Mouse (Mus musculus) lung, embryonic 15.5 days (tissue): ENCODE results near the gene Selenof. TPM values are rescaled to one million over a fixed set of nuclear protein-coding genes. Genes with fewer than 3 reads are reported as not detected.

ENCODE experiments used
- ATAC-seq: fragments of 200-750 bp; cut with Nextera tagmentation; 2 replicates; pipeline ENCODE4 v1.8.0; 2017; ENCODE audit warnings: moderate number of reproducible peaks, borderline replicate concordance; ENCODE audit not compliant: low FRiP score, low TSS enrichment; ENCODE audit errors: extremely low read depth
- H3K27ac ChIP-seq: fragments of 300-500 bp; sonication (generic); 2 replicates; pipeline ENCODE4 v1.5.1; 2015; ENCODE audit warnings: moderate library complexity, mild to moderate bottlenecking, inconsistent platforms
- H3K27me3 ChIP-seq: fragments of 300-500 bp; sonication (generic); 2 replicates; pipeline ENCODE4 v1.6.1; 2015; ENCODE audit warnings: inconsistent platforms
- H3K36me3 ChIP-seq: fragments of 300-500 bp; sonication (generic); 2 replicates; pipeline ENCODE4 v1.6.1; 2015; ENCODE audit warnings: inconsistent platforms
- H3K4me1 ChIP-seq: fragments of 300-500 bp; sonication (generic); 2 replicates; pipeline ENCODE4 v1.6.1; 2015; ENCODE audit warnings: inconsistent platforms
- H3K4me2 ChIP-seq: fragments of 300-500 bp; sonication (generic); 2 replicates; pipeline ENCODE4 v1.6.1; 2015; ENCODE audit warnings: inconsistent platforms, mild to moderate bottlenecking, moderate library complexity
- H3K4me3 ChIP-seq: fragments of 300-500 bp; sonication (generic); 2 replicates; pipeline ENCODE4 v1.5.1; 2015; ENCODE audit warnings: mild to moderate bottlenecking, inconsistent platforms
- H3K9ac ChIP-seq: fragments of 300-500 bp; sonication (generic); 2 replicates; pipeline ENCODE4 v1.6.1; 2015; ENCODE audit warnings: inconsistent platforms
- H3K9me3 ChIP-seq: fragments of 300-500 bp; sonication (generic); 2 replicates; pipeline ENCODE4 v1.6.1; 2016; ENCODE audit warnings: inconsistent platforms
- WGBS: fragments of 180-500 bp; shearing (Covaris S2); methylation state at CpG from one replicate; pipeline ENCODE4 v1.1.7; 2015; 5-methylcytosine and 5-hydroxymethylcytosine counted together
- polyA plus RNA-seq: library from polyadenylated mRNA; unstranded; fragments of >200 nt; fragmentation: Nextera tagmentation; extraction: Ambion mirVana; gene quantifications from 2 replicates; pipeline ENCODE4 v1.2.1, GENCODE M21; 2015

The Selenof gene
- polyA plus RNA-seq, 1 experiment from 2014 or later: 738 TPM

DNA sequence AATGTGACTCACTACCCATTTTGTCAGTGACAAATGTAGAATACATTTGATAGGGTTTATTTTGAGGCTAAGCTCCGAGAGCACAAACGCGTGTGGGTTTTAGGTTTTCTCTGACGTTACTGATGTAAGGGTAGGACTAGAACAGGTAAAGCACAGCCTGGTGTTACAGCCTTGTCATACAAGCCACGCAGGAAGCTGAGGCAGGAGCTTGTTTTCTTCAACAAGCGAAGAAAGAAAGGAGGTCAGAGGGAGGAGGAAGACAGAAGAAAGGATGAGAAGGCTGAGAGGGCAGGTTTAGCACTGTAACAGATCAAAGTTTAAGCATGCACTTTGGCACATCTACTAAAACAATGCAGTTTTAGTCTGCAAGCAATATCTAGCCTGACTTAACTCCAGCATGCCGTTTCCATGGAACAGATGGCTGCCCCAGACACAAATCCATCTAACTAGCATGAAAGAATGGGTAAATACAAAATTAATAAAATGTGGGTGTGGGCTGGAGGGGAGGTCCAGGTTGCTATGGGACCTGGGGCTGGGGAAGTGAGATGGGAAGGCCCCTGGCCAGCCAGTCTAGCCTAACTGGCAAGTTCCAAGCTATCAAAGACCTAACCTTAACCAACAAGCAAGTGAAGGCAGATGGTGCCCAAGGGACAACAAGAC lies 21.8 kb upstream of the Selenof start:
- Histone ChIP-seq H3K36me3 (no peaks in the 10 kb centered on the region), H3K4me3 (no peak overlapping the region), H3K9ac (no peak overlapping the region), H3K27ac (no peak overlapping the region), H3K9me3 (no peaks in the 10 kb centered on the region), H3K4me1 (peaks cover 19% of the 10 kb centered on the region), H3K27me3 (no peaks in the 10 kb centered on the region), H3K4me2 (no peak overlapping the region)
- ATAC-seq: no peak
- 86% methylated on average over 7 of the region's 7 CpGs for WGBS

DNA sequence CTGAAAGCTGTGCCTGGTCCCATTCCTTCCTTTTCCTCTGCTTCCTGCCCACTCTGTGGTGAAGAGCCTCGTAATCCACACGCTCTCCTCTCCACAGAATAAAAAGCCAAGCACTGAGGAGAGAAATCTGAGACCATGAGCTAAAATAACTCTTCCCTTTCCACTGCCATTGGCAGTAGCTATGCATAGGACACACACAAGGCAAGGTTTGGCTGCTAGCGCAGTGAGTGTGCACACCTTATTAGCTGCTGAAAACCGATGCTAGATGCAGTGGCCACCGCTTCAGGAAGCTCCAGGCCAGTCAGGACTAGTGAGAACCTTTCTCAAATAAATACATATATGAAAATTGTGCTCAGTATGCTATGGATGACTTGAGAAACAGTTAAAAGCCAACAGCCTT lies 20.1 kb upstream of the Selenof start:
- no peak overlapping the region for H3K4me3 ChIP-seq
- H3K9ac ChIP-seq: no peak overlapping the region
- no peaks in the 10 kb centered on the region for H3K27me3 ChIP-seq
- ATAC-seq: no peak
- H3K4me1 ChIP-seq: peaks cover 21% of the 10 kb centered on the region
- no peaks in the 10 kb centered on the region for H3K36me3 ChIP-seq
- H3K9me3 ChIP-seq: no peaks in the 10 kb centered on the region
- no peak overlapping the region for H3K27ac ChIP-seq
- no peak overlapping the region for H3K4me2 ChIP-seq
- WGBS: 88% methylated on average over 5 of the region's 5 CpGs

DNA sequence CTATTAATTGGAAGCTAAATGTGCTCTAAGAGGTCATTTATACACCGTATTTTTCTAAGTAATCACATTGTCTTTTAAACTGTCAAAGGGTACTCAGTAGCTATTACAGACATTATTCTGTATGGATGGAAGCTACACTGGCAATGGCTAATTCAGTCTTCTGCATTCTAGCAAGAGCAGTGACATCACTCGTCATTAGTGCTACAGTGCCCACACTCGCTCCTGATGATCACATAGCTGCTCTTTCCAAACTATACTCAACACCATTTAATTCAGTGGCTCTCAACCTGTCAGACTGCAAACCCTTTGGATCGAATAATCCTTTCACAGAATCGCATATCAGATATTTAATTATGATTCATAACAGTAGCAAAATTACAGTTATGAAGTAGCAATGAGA lies 19.4 kb upstream of the Selenof start:
- ATAC-seq: no peak
- H3K4me2 ChIP-seq: no peak overlapping the region
- no peaks in the 10 kb centered on the region for H3K36me3 ChIP-seq
- H3K4me1 ChIP-seq: peaks cover 24% of the 10 kb centered on the region
- no peaks in the 10 kb centered on the region for H3K27me3 ChIP-seq
- 0 out of 2 replicates have a peak overlapping the region, but pooled peaks have one; percentile 16 for H3K27ac ChIP-seq
- H3K9ac ChIP-seq: no peak overlapping the region
- 83% methylated on average over 5 of the region's 5 CpGs for WGBS
- no peak overlapping the region for H3K4me3 ChIP-seq
- H3K9me3 ChIP-seq: no peaks in the 10 kb centered on the region

DNA sequence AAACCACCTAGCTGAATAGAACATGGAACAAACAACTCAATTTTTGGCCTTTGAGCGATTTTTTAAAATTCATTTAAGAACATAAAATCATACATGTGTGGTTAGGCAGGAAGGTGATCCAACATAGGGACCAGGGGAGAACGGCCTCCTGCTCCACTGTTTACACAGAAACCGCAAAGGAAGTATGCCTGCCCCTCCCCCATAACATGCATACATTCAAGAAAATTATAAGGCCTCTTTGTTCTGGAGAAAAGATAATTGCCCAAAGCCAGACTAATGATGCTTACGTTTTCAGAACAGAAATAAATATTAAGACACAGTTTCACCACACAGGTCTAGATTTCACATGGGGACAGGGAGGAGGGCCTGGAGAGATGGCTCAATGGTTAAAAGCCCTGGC lies 18.7 kb upstream of the Selenof start:
- H3K27ac ChIP-seq: no peak overlapping the region
- no peak overlapping the region for H3K9ac ChIP-seq
- H3K4me1 ChIP-seq: peaks cover 19% of the 10 kb centered on the region
- H3K36me3 ChIP-seq: no peaks in the 10 kb centered on the region
- 21% methylated on average over 4 of the region's 4 CpGs for WGBS
- no peak overlapping the region for H3K4me3 ChIP-seq
- no peak overlapping the region for H3K4me2 ChIP-seq
- no peak for ATAC-seq
- H3K27me3 ChIP-seq: no peaks in the 10 kb centered on the region
- H3K9me3 ChIP-seq: no peaks in the 10 kb centered on the region

DNA sequence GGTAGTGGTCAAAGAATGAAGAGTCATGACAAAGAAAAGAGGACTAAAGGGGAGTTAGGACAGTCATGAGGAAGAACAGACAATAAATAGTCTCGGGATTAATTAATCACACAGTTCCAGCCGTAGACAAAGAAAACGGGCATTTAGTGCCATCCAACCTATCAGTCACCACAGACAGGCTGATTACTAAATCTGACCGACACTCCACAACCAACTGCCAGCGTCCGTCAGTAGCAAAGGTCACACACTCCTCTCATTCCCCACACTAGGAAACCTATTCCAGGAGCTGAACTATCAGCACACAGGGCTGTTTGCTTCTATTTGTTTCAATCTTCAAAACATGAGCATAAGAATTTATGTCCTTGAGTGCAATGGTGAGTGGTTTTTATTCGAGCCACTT lies 16.2 kb upstream of the Selenof start:
- H3K27me3 ChIP-seq: no peaks in the 10 kb centered on the region
- H3K27ac ChIP-seq: no peak overlapping the region
- H3K36me3 ChIP-seq: no peaks in the 10 kb centered on the region
- ATAC-seq: no peak
- 55% methylated on average over 7 of the region's 7 CpGs for WGBS
- H3K4me3 ChIP-seq: no peak overlapping the region
- no peaks in the 10 kb centered on the region for H3K9me3 ChIP-seq
- peaks cover 37% of the 10 kb centered on the region for H3K4me1 ChIP-seq
- H3K9ac ChIP-seq: no peak overlapping the region
- H3K4me2 ChIP-seq: no peak overlapping the region

DNA sequence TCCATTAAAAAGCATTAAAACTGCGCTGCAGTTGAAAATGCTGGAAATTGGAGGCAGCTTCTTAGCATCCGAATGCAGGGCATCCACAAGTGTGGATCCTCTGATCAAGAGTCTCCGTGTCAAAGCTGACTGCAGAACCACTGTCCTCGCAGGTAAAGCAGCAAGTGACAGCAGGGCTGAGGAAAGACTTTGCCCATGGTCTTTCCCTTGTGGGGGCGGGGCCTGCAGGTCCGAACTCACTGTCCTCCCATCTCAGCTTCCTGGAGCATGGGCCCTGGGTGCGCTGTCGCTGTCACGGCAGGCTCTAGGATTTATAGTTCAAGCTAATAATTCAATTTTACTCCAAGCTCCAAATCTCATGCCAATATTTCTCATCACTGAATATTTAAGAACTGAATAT lies 15.6 kb upstream of the Selenof start:
- no peak overlapping the region for H3K9ac ChIP-seq
- H3K4me1 ChIP-seq: peaks cover 41% of the 10 kb centered on the region
- no peaks in the 10 kb centered on the region for H3K36me3 ChIP-seq
- H3K27me3 ChIP-seq: no peaks in the 10 kb centered on the region
- H3K9me3 ChIP-seq: no peaks in the 10 kb centered on the region
- no peak overlapping the region for H3K27ac ChIP-seq
- no peak for ATAC-seq
- H3K4me2 ChIP-seq: no peak overlapping the region
- WGBS: 69% methylated on average over 9 of the region's 9 CpGs
- no peak overlapping the region for H3K4me3 ChIP-seq

DNA sequence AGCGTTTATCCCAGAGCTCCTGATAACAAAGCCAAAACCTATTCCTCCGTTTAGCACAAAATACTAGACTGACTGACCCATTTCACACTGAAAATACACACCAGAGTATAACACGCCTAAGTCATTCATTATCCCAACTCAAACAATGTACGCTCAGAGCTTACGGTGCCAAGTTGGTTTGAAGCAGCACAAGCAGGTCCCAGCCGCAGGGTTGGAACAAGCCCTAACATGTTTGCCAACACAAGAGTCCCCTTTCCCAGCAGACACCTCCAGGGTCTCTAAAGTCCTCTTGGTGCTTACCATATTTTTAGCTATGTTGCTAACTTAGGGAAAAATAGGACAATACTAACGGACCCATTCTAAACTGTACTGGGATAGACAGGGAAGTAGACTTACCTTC lies 15.0 kb upstream of the Selenof start:
- no peaks in the 10 kb centered on the region for H3K36me3 ChIP-seq
- 64% methylated on average over 7 of the region's 7 CpGs for WGBS
- no peak overlapping the region for H3K4me2 ChIP-seq
- H3K4me1 ChIP-seq: peaks cover 42% of the 10 kb centered on the region
- no peak overlapping the region for H3K9ac ChIP-seq
- H3K27ac ChIP-seq: no peak overlapping the region
- H3K4me3 ChIP-seq: no peak overlapping the region
- H3K9me3 ChIP-seq: no peaks in the 10 kb centered on the region
- H3K27me3 ChIP-seq: no peaks in the 10 kb centered on the region
- no peak for ATAC-seq

DNA sequence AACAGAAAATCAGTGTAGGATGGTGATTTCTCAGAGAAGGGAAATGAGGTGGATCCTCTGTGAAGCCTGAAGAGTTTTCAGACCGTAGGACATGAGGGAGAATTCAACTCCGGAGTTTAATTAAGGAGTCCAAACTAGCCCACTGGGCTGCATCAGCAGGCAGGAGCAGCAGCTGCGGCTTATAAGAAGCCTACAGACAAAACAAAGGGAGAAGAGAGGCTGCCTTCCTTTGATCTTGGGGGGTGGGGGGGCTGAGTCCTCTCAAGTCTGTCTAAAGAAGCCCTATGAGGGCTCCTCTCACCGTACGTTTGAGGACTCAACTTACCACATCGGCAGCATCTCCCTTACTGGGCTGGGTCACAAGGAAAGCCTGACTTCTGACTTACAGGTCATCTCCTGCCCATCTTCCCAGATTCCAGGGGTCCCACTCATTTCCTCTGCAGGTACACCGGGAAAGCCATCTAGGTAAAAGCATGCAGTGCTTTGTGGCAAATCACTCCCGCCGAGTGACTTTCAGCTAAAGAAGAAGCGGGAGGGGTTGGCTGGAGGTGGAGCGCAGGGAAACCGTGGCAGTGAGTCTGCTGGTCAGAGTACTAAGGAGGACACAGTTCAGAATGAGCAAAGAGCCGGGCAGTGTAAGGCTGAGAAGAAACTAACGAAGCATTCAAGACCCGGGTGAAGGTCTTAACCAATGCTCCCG lies 13.3 kb upstream of the Selenof start:
- WGBS: 19% methylated on average over 16 of the region's 16 CpGs
- no peak overlapping the region for H3K9ac ChIP-seq
- H3K4me2 ChIP-seq: 0 out of 2 replicates have a peak overlapping the region, but pooled peaks have one; percentile 12
- ATAC-seq: no peak
- no peak overlapping the region for H3K27ac ChIP-seq
- no peak overlapping the region for H3K4me3 ChIP-seq
- H3K9me3 ChIP-seq: no peaks in the 10 kb centered on the region
- H3K4me1 ChIP-seq: peaks cover 39% of the 10 kb centered on the region
- no peaks in the 10 kb centered on the region for H3K27me3 ChIP-seq
- H3K36me3 ChIP-seq: no peaks in the 10 kb centered on the region

DNA sequence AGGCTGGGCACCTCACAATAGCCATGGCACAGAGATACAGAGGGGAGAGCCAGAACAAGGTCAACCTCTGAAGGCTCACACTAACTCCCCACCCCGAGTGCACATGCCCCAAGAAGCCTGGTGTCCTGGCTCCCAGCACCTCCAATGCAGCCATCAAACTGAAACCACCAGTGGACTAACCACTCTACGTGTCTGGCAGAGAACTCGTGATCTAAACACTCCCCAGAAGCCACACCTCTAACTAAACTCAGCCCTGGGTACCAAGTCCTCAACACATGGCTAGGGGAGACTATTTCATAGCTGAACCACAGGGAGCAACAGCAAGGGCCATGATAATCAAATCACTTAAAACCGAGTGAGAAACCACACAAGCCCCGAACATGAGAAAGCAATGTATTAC lies 11.8 kb upstream of the Selenof start:
- Histone ChIP-seq H3K4me2 (no peak overlapping the region), H3K4me1 (peaks cover 38% of the 10 kb centered on the region), H3K4me3 (no peak overlapping the region), H3K9me3 (no peaks in the 10 kb centered on the region), H3K36me3 (no peaks in the 10 kb centered on the region), H3K9ac (no peak overlapping the region), H3K27ac (no peak overlapping the region), H3K27me3 (no peaks in the 10 kb centered on the region)
- 50% methylated on average over 5 of the region's 5 CpGs for WGBS
- no peak for ATAC-seq

DNA sequence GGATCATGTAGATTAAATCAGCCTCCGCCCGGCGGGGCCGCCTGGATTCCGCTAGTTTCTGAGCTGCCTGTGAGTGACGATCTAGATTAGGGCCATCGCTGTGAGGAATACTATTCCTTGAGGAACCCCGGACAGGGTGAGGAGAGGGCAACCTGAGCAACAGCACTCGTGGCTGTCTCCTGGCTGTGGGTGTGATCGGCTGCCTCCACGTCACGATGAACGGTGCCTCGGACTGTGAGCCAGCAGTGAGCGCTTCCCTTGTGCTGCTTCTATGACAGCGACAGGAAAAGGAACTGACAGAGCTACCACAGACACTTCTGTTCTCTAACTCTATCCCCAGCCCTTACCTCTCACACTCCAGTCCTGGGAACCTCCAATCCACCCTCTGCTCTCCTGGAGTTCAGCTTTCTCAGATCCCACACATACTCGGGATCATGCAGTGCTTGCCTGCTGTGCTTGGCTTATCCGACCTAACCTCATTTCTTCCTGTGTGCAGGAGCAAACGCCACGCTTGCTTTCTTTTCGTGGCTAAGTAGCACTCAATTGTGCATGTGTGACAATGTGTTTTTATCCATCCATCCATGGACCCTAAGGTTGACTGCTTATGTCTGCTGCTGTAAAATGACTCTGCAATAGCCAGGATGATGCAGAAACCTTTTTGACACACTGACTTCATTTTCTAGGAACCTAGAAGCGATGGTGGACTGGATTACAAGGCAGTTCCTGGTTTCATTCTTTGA lies 8.4 kb upstream of the Selenof start:
- H3K36me3 ChIP-seq: no peaks in the 10 kb centered on the region
- H3K4me2 ChIP-seq: peak overlapping the region; percentile 35
- ATAC-seq: peak; percentile 42; the same call in 1 of the 2 replicates
- H3K27ac ChIP-seq: no peak overlapping the region
- H3K9me3 ChIP-seq: no peaks in the 10 kb centered on the region
- no peaks in the 10 kb centered on the region for H3K27me3 ChIP-seq
- H3K4me3 ChIP-seq: no peak overlapping the region
- H3K9ac ChIP-seq: no peak overlapping the region; the same call in 1 of the 2 replicates
- H3K4me1 ChIP-seq: peaks cover 33% of the 10 kb centered on the region
- 46% methylated on average over 22 of the region's 22 CpGs for WGBS

DNA sequence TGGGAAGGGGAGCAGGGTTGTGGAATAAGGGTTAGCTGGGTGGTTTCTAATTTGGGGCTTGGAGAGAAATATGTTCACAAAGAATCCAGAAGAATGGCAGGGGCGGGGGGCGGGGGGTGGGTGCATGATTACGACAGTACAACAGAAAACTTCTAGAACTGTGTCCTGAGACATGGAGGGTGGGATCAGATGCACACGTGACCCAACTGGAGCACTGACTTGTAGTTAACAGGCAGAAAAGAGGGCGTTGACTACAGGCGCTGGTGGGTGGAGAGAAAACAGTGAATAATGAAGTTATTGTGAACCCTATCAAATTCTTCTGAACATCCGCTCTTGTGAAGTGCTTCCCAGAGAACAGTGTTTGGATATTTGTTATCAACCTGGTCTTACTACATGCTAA lies 6.2 kb upstream of the Selenof start:
- H3K4me1 ChIP-seq: peaks cover 29% of the 10 kb centered on the region; the same call in 1 of the 2 replicates
- H3K9ac ChIP-seq: no peak overlapping the region
- H3K9me3 ChIP-seq: no peaks in the 10 kb centered on the region
- 80% methylated on average over 7 of the region's 7 CpGs for WGBS
- H3K36me3 ChIP-seq: no peaks in the 10 kb centered on the region
- H3K27ac ChIP-seq: no peak overlapping the region
- H3K4me3 ChIP-seq: no peak overlapping the region
- ATAC-seq: no peak
- H3K27me3 ChIP-seq: no peaks in the 10 kb centered on the region
- H3K4me2 ChIP-seq: no peak overlapping the region

DNA sequence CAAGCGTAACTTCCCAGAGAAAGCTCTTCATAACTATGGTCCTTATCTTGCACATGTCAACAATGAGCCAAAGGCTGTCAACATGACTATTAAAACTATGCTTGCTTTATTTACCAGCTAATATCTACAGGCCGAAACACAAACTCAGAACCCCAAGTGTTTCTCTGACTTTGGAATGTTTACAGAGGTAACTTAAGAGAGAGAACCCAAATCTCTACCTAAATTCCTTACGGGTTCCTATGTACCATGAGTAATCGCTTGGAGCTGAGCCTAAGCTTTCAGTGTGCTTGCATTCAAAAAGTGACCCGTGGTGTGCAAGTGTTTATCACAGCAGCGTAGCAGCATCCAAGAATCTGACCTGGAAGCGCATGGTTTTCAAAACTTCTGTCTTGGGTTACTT lies 4.9 kb upstream of the Selenof start:
- no peak for ATAC-seq
- Histone ChIP-seq H3K4me1 (peaks cover 27% of the 10 kb centered on the region; the same call in 1 of the 2 replicates), H3K4me3 (no peak overlapping the region), H3K27ac (no peak overlapping the region), H3K4me2 (no peak overlapping the region), H3K9me3 (no peaks in the 10 kb centered on the region), H3K9ac (no peak overlapping the region), H3K36me3 (no peaks in the 10 kb centered on the region), H3K27me3 (no peaks in the 10 kb centered on the region)
- WGBS: 60% methylated on average over 7 of the region's 7 CpGs
